Mouse (Mus musculus) retina, adult 2 months (tissue): ENCODE data around the gene Hmgcs1.

ENCODE experiments used
- DNase-seq: peaks from one replicate; pipeline ENCODE4 v3.0.0-alpha.2; 2012; ENCODE audit warnings: low read depth, low spot score

Hmgcs1 gene

GRCm38 (mm10) chr13:119746930-119747329, 56.8 kb downstream of the Hmgcs1 start:
- no peak for DNase-seq

- DNase-seq: no peak
Observed at GRCm38 (mm10) chr13:119753859-119754634, 63.9 kb downstream of the Hmgcs1 start.

GRCm38 (mm10) chr13:119754635-119755020, 64.4 kb downstream of the Hmgcs1 start:
- no peak for DNase-seq

- peak; percentile 71 for DNase-seq
Observed at GRCm38 (mm10) chr13:119755141-119755547, 65.0 kb downstream of the Hmgcs1 start.

- peak; percentile 71 for DNase-seq
Observed at GRCm38 (mm10) chr13:119755681-119756471, 65.7 kb downstream of the Hmgcs1 start, which contains the start of gene Nim1k. Nim1k (minus strand) TSS chr13:119755882.

- DNase-seq: no peak
Observed at GRCm38 (mm10) chr13:119756831-119757230, 66.7 kb downstream of the Hmgcs1 start.
